Mouse (Mus musculus) inflammation-experienced regulatory T-cells, adult 6 months (primary cell): ENCODE measurements around the gene Gm37240. TPM values are rescaled to one million over a fixed set of nuclear protein-coding genes. Genes with fewer than 3 reads are reported as not detected.
A peak's percentile ranks its signal among the peaks of the same experiment; 100 is the strongest.

Experiments
- ATAC-seq: one replicate; pipeline ENCODE4 v1.8.0; 2017
- polyA plus RNA-seq, 3 experiments: library from polyadenylated mRNA; unstranded; fragments of 100-300 nt; shearing (Covaris generic); gene quantifications; one replicate each; pipeline ENCODE4 v1.2.1; 2017

Gene Gm37240
- polyA plus RNA-seq, 3 experiments from 2014 or later, result 0.74 to 4.1 (median 0.98) TPM

- ATAC-seq, result no peak
Measured at GRCm38 (mm10) chr3:84619725-84620124, 1267.6 kb downstream of the Gm37240 start.

GRCm38 (mm10) chr3:84619056-84619455 is 1268.3 kb downstream of the Gm37240 start:
- no peak for ATAC-seq

GRCm38 (mm10) chr3:84618627-84619026 is 1268.7 kb downstream of the Gm37240 start:
- no peak for ATAC-seq

DNA sequence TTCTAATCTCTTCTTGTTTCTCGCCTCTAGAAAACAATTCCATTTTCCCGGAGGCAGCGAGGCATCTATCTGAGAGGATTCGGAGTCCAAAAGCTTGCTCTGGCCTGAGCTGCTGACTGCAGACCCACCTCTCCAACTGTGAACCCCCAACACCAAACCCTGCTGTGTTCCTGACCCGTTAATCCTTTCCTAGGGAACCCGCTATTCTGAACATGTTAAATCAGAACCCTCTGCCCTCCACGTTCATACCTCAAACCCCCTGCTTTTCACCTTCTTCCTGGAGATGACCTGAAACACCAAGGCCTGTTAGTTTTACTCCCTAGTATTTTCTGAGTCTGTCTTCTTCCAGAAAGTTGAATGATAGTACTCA is 1271.5 kb downstream of the Gm37240 start:
- no peak for ATAC-seq

DNA sequence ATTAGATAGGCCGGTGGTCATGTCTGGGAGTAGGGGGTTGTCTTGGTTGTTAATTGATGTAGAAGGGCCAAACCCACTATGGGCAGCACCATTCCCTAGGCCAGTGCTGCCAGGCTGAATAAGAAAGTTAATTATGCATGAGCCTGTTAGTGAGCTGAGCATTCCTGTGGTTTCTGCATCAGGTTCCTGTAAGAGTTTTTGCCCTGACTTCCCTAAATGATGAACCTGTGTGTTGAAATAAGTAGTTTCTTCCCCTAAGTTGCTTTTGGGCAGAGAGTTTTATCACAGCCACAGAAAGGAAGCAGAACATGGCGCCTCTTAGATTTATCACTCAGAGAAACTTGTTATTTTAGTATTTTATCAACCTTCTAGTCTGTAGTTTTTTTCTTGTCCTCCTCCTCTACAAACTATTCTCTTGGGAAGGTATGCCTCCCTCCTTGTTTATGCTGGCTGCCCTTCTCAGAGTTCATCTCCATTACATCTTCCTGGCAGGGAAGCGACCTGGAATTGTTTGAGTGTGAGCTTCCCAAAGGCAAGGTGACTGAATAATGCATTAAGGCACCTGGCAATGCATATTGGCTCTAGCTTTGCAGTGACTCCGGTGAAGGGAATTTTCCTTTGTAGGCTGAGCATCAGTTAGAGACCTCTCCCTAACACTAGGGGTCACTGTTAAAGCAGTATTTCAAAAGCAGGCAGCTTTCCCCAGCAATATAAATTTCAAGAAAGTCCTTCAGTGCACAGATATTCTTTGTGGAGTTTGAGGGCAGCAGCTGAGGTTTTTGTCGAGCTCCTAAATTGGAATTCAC is 1272.1 kb downstream of the Gm37240 start:
- ATAC-seq, result peak; percentile 67

- no peak for ATAC-seq
Measured at GRCm38 (mm10) chr3:84610183-84610710, 1277.1 kb downstream of the Gm37240 start.

DNA sequence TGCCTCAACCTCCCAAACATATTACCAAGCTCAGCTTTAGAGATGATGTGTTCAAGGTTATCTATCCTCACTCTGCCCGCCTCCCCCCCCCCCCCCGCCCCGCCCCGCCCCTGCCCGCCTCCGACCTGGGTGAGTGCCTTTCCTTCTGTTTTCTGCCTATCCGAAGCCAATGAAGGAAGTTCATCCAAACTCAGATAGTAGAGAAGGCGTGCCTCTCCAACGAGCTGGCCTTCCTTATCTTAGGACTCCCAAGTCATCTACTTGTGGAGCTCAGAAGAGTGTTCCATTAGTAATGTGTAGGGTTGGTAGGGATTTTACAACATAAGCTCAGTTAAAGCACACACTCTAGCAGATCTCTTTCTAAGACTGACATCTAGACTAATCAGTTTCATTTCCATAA is 1284.1 kb downstream of the Gm37240 start:
- ATAC-seq, result no peak

DNA sequence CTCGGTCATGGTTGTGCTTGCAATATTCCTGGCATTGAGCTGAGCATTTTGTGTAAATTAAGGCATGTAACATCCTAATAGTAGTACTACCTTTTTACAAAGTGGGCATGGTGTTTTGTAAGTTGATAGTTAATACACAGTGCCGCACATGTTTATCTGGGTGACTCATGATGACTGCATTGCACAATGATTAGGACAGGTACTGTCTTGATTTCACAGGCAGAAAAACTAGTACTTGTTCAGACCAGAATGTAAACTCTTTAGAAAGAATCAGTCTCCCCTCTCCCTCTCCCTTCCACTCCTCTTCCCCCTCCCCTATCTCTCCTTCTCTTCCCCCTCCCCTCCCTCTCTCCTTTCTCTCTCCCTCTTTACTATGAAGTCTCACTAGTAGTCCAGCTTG is 1284.6 kb downstream of the Gm37240 start:
- ATAC-seq, result no peak

DNA sequence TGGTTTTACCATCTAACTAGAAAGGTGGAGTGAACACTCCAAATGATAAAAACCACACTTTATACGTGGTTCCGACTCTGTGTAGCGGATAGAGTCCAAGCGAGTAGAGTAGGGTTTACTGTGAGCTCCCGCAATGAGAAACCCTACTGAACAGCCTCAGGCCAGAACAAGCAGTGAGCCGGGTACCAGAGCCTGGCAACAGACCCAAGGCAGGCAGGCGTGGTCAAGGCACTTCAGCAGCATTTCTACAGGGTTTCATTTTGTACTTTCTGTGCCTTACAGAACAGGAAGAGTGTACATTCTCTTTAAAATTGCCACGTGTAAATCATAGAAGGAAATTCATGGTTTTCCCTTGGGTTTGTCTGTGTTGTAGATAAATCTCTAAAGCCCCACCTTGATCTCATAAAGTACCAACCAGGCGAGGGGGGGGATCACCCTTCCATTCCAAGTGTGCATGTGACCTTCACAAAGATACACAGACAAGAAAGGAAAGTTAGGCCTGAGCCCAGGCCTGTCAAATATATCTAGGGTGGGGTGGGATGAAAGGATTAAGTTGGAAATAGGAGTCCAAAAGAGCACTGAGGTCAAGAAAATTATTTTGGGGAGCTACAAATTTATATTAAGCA is 1285.3 kb downstream of the Gm37240 start:
- ATAC-seq, result no peak

DNA sequence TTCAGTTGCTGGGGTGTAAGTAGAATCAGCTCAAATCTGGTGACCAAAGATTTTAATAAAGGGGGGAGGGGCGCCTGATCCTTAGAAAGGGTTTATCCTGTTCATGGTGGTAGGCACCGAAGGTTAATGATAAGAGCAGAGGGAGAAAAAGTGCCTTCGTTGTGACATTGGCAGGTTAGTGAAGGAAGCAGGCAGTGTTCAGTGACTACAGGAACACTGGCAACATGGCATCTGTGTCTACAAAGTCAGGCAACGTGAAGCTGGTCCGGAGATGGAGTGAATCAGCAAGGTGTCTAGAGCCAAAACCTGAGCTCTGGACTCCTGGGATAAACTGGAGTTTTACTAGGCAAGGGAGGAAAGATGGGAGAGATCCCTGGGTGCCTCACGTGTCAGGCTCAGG is 1288.6 kb downstream of the Gm37240 start:
- ATAC-seq, result no peak

DNA sequence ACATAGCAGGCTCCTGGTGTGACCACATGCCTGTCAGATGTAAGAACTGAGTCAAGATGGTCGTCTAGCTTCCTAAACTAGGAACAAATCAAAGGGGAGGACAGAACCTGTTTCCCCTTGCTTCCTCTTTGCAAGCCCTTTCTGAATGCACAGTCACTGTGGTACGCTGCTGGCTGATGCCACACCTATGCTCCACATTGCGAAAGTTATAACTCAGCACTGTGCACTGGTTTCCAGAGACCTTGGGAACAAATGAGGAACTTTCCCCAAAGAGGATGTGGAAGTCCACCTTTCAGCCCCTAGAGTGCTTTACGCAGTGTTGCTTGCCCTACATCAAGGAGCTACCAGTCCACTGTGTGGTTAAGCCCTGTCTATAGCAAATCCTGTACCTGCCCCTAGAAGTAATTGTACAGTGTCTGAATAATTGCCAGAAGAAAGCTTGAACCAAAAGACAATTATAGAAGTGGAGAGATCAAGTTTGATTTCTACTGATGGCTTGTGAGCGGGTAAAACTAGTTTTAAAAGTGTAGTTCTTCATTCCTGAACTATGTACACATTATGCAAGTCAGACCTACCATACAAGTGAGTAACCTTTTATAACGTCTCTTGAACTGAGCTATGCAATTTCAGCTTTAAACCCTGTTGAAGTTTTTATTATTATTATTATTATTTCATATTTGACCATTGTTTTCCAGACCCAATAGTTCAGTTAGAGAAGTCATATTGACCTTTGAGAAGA is 1289.2 kb downstream of the Gm37240 start:
- ATAC-seq, result no peak

- ATAC-seq, result no peak
Measured at GRCm38 (mm10) chr3:84595677-84596234, 1291.6 kb downstream of the Gm37240 start.

GRCm38 (mm10) chr3:84594894-84595676 is 1292.2 kb downstream of the Gm37240 start:
- peak; percentile 61 for ATAC-seq

DNA sequence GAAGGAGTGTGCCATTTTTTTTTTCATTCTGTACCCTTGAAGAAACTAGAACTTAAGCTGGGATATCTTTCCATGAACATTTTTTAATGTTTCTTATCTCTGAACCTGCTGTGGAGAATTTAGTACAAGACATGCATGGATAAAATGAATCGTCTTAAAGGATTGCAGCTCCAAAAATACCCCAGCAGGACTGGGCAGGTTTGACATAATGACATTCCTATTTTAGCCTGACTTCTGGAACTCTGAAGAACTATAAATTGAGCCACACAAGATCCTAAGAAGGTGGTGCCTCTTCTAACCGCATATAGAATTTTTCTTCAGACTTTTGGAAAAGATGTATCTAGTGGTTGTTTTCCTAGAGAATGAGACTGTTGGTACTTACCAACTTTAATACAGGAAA is 1294.0 kb downstream of the Gm37240 start, which contains the start of gene Tigd4:
Gene Tigd4 (plus strand): TSS at position 301 of the 400 bp plus-strand sequence.
- no peak for ATAC-seq

DNA sequence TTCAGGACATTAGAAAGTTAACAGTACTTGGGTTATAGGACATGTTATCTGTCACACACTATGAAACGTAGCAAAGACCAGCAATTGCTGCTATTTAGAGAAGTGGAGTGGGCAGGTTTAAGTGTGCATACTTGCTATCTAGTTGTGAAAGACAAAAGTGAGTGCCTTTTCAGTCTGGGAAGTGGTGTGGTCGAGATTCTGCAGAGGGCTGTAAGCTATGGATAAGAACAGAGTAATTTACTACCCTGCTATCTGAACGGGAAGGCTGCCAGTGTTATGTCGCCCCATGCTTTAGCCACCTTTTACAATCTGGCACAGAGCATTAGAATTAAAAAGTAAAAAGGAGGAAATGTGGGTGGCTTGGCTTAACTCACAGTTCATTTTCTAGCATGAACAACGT is 1300.6 kb downstream of the Gm37240 start:
- no peak for ATAC-seq

DNA sequence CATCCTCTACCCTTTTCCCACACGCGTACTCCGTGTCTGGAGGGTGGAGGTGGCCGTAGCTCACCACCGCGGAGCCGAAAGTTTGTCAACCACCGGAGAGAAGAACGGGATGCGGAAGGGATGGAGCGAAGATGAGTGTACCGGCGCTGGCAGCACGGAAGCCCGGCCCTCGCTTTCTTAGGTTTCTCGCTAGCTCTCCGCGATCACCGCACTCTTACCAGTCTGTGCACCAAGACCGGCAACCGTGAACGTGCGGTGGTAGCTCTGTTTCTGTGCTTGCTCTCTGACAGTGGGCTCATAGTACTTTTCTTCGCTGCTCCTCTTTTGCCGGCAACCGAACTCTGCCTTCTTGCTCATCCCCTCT is 1304.4 kb downstream of the Gm37240 start:
- ATAC-seq, result peak; percentile 44

- peak; percentile 91 for ATAC-seq
Measured at GRCm38 (mm10) chr3:84582023-84582912, 1305.0 kb downstream of the Gm37240 start, which contains the start of gene Arfip1. Arfip1 (minus strand) TSS chr3:84582625.

DNA sequence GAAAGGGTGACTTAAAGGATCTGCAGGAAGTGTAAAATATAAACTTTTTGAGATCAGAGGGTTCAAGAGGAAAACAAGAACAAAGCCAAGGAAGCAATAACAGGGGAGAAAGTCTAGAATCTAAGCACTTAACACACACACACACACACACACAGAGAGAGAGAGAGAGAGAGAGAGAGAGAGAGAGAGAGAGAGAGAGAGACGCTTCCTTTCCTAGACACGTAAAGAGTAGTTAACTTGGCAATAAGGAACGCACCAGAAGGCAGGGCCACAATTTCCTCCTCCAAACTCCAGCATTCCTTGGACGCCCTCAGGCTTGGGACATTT is 1305.7 kb downstream of the Gm37240 start:
- no peak for ATAC-seq

GRCm38 (mm10) chr3:84580716-84581115 is 1306.6 kb downstream of the Gm37240 start:
- ATAC-seq, result no peak

- ATAC-seq, result peak; percentile 69
Measured at GRCm38 (mm10) chr3:84570501-84570900, 1316.8 kb downstream of the Gm37240 start.

- peak; percentile 83 for ATAC-seq
Measured at GRCm38 (mm10) chr3:84569587-84569986, 1317.7 kb downstream of the Gm37240 start.
